Mouse (Mus musculus): Measurements from ENCODE around the gene Tmub1.

DNA sequence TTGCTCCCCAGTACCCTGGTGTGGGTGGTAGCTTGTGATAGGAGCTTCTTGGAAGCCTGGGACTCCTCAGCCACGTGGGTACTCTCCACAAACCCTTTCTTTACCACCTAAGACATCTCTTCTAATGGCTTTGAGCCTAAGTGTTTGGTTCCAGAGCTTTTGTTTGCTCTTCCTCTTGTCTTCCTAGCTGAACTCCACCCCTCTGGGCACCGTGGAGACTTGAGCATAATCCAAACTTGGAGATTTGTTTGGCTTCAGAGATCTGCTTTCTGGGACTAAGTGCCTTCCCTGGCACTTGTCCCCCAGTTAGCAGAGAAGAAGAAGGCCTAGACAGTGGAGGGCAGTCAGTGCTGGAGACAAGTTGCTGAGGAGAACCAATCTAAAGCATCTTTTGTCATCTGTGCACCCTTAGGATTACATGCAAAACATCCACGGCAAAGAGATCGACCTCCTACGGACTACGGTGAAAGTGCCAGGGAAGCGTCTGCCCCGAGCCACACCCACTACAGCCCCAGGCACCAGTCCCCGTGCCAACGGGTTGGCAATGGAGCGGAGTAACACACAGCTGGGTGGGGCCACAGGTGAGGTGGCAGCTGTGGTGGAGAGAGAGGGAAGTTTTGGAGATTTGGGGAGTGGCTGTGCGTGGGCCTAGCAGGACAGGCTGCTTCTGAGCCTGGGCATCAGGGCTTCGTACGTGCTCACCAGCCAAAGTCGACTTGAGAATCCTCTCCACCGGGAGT, 45.1 kb upstream of the Tmub1 start:
- TF ChIP-seq CTCF (IDR thresholded peaks at IDR 0.05; ENCODE audit: insufficient read depth, low read length) (no peak), POLR2A (IDR thresholded peaks at IDR 0.05; ENCODE audit: borderline replicate concordance, extremely low read depth, low read depth, low read length) (no peak)

All from lung, adult 2 months (tissue).